Mouse (Mus musculus): ENCODE measurements around the gene Krt82. TPM values are rescaled to one million over a fixed set of nuclear protein-coding genes. Genes with fewer than 3 reads are reported as not detected.
A peak's percentile ranks its signal among the peaks of the same experiment; 100 is the strongest.
"Not testable (repeated sequence)": the region's sequence is repeated elsewhere in the genome, so short reads cannot be mapped to it uniquely, and the experiment has no call there.

The Krt82 gene
- total and polyA plus RNA-seq, 2 experiments from 2014 or later = not detected

GRCm38 (mm10) chr15:101542543-101542942, 7.9 kb downstream of the Krt82 start:
- no peak overlapping the region for H3K4me2 ChIP-seq (ENCODE audit: low read depth)
- no peaks in the 10 kb centered on the region for H3K36me3 ChIP-seq (ENCODE audit: insufficient read depth)
- H3K27me3 ChIP-seq (ENCODE audit: insufficient read depth, low read length) = no peaks in the 10 kb centered on the region
- no peak for TF ChIP-seq CTCF (IDR thresholded peaks at IDR 0.05; ENCODE audit: low read depth)
- DNase-seq (no peak), ATAC-seq (no peak)
- no peaks in the 10 kb centered on the region for H3K9me3 ChIP-seq (ENCODE audit: low read length)
- no peak overlapping the region for H3K4me3 ChIP-seq (ENCODE audit: low read depth, low read length)
- H3K27ac ChIP-seq (ENCODE audit: low read depth, low read length) = no peak overlapping the region
- no peak overlapping the region for H3K9ac ChIP-seq
- 64% methylated on average over 9 of the region's 9 CpGs for WGBS
- no peaks in the 10 kb centered on the region for H3K4me1 ChIP-seq (ENCODE audit: insufficient read depth)

- Histone ChIP-seq H3K9me3 (ENCODE audit: low read length) (no peaks in the 10 kb centered on the region), H3K9ac (no peak overlapping the region), H3K4me2 (ENCODE audit: low read depth) (no peak overlapping the region), H3K27me3 (ENCODE audit: insufficient read depth, low read length) (no peaks in the 10 kb centered on the region), H3K4me1 (ENCODE audit: insufficient read depth) (no peaks in the 10 kb centered on the region), H3K36me3 (ENCODE audit: insufficient read depth) (no peaks in the 10 kb centered on the region), H3K4me3 (ENCODE audit: low read depth, low read length) (no peak overlapping the region), H3K27ac (ENCODE audit: low read depth, low read length) (no peak overlapping the region)
- 45% methylated on average over 4 of the region's 4 CpGs for WGBS
- DNase-seq (no peak), ATAC-seq (no peak)
- no peak for TF ChIP-seq CTCF (IDR thresholded peaks at IDR 0.05; ENCODE audit: low read depth)
Measured at GRCm38 (mm10) chr15:101538580-101538900, 11.9 kb downstream of the Krt82 start.

- 44% methylated on average over 7 of the region's 7 CpGs for WGBS
- no peak for ATAC-seq
- Histone ChIP-seq H3K9ac (no peak overlapping the region), H3K4me2 (ENCODE audit: low read depth) (no peak overlapping the region), H3K36me3 (ENCODE audit: insufficient read depth) (no peaks in the 10 kb centered on the region), H3K4me1 (ENCODE audit: insufficient read depth) (no peaks in the 10 kb centered on the region), H3K27ac (ENCODE audit: low read depth, low read length) (no peak overlapping the region), H3K9me3 (ENCODE audit: low read length) (no peaks in the 10 kb centered on the region), H3K4me3 (ENCODE audit: low read depth, low read length) (no peak overlapping the region), H3K27me3 (ENCODE audit: insufficient read depth, low read length) (no peaks in the 10 kb centered on the region)
- no peak for DNase-seq
- TF ChIP-seq CTCF (IDR thresholded peaks at IDR 0.05; ENCODE audit: low read depth) = peak; percentile 26
Measured at GRCm38 (mm10) chr15:101537864-101538579, 12.4 kb downstream of the Krt82 start.

GRCm38 (mm10) chr15:101536054-101536850, 14.2 kb downstream of the Krt82 start:
- Histone ChIP-seq H3K4me2 (ENCODE audit: low read depth) (no peak overlapping the region), H3K27ac (ENCODE audit: low read depth, low read length) (no peak overlapping the region), H3K9ac (no peak overlapping the region), H3K4me3 (ENCODE audit: low read depth, low read length) (no peak overlapping the region), H3K4me1 (ENCODE audit: insufficient read depth) (no peaks in the 10 kb centered on the region), H3K36me3 (ENCODE audit: insufficient read depth) (no peaks in the 10 kb centered on the region), H3K27me3 (ENCODE audit: insufficient read depth, low read length) (no peaks in the 10 kb centered on the region), H3K9me3 (ENCODE audit: low read length) (no peaks in the 10 kb centered on the region)
- no peak for TF ChIP-seq CTCF (IDR thresholded peaks at IDR 0.05; ENCODE audit: low read depth)
- WGBS = 76% methylated on average over 9 of the region's 9 CpGs
- ATAC-seq (no peak), DNase-seq (no peak)

GRCm38 (mm10) chr15:101532720-101533119, 17.7 kb downstream of the Krt82 start, which contains the start of gene Krt84:
Krt84 (minus strand) TSS chr15:101532820.
- DNase-seq (no peak), ATAC-seq (no peak)
- no peaks in the 10 kb centered on the region for H3K36me3 ChIP-seq (ENCODE audit: insufficient read depth)
- WGBS = 86% methylated on average over 7 of the region's 7 CpGs
- no peak for TF ChIP-seq CTCF (IDR thresholded peaks at IDR 0.05; ENCODE audit: low read depth)
- no peaks in the 10 kb centered on the region for H3K27me3 ChIP-seq (ENCODE audit: insufficient read depth, low read length)
- no peaks in the 10 kb centered on the region for H3K4me1 ChIP-seq (ENCODE audit: insufficient read depth)
- no peak within 1 kb of the TSS for H3K27ac ChIP-seq (ENCODE audit: low read depth, low read length)
- no peak within 1 kb of the TSS for H3K4me2 ChIP-seq (ENCODE audit: low read depth)
- no peak within 1 kb of the TSS for H3K9ac ChIP-seq
- H3K9me3 ChIP-seq (ENCODE audit: low read length) = no peaks in the 10 kb centered on the region
- H3K4me3 ChIP-seq (ENCODE audit: low read depth, low read length) = no peak within 1 kb of the TSS

- H3K9ac ChIP-seq = no peak overlapping the region
- no peaks in the 10 kb centered on the region for H3K36me3 ChIP-seq (ENCODE audit: insufficient read depth)
- H3K4me1 ChIP-seq (ENCODE audit: insufficient read depth) = no peaks in the 10 kb centered on the region
- no peaks in the 10 kb centered on the region for H3K9me3 ChIP-seq (ENCODE audit: low read length)
- no peak for TF ChIP-seq CTCF (IDR thresholded peaks at IDR 0.05; ENCODE audit: low read depth)
- H3K27ac ChIP-seq (ENCODE audit: low read depth, low read length) = no peak overlapping the region
- H3K27me3 ChIP-seq (ENCODE audit: insufficient read depth, low read length) = peaks cover 3% of the 10 kb centered on the region; the same call in 1 of the 2 replicates
- no peak overlapping the region for H3K4me2 ChIP-seq (ENCODE audit: low read depth)
- 78% methylated on average over 4 of the region's 4 CpGs for whole genome bisulfite sequencing
- no peak for DNase-seq
- no peak for ATAC-seq
- H3K4me3 ChIP-seq (ENCODE audit: low read depth, low read length) = no peak overlapping the region
Measured at GRCm38 (mm10) chr15:101522556-101523232, 27.8 kb downstream of the Krt82 start.

GRCm38 (mm10) chr15:101519792-101520191, 30.7 kb downstream of the Krt82 start:
- Histone ChIP-seq H3K36me3 (ENCODE audit: insufficient read depth) (no peaks in the 10 kb centered on the region), H3K4me3 (ENCODE audit: low read depth, low read length) (no peak overlapping the region), H3K27me3 (ENCODE audit: insufficient read depth, low read length) (peaks cover 3% of the 10 kb centered on the region; the same call in 1 of the 2 replicates), H3K4me2 (ENCODE audit: low read depth) (no peak overlapping the region), H3K4me1 (ENCODE audit: insufficient read depth) (no peaks in the 10 kb centered on the region), H3K27ac (ENCODE audit: low read depth, low read length) (no peak overlapping the region), H3K9ac (no peak overlapping the region), H3K9me3 (ENCODE audit: low read length) (no peaks in the 10 kb centered on the region)
- WGBS = 15% methylated on average over 2 of the region's 2 CpGs
- TF ChIP-seq CTCF (IDR thresholded peaks at IDR 0.05; ENCODE audit: low read depth) = peak; percentile 95
- ATAC-seq = peak; percentile 64
- DNase-seq = peak; percentile 89

- not testable (repeated sequence) for DNase-seq; H3K4me1 ChIP-seq (ENCODE audit: insufficient read depth); H3K27ac ChIP-seq (ENCODE audit: low read depth, low read length); H3K36me3 ChIP-seq (ENCODE audit: insufficient read depth); H3K27me3 ChIP-seq (ENCODE audit: insufficient read depth, low read length); H3K4me3 ChIP-seq (ENCODE audit: low read depth, low read length); ATAC-seq; H3K9me3 ChIP-seq (ENCODE audit: low read length); H3K9ac ChIP-seq; H3K4me2 ChIP-seq (ENCODE audit: low read depth)
- 74% methylated on average over 2 of the region's 2 CpGs for WGBS
Measured at GRCm38 (mm10) chr15:101517161-101517560, 33.3 kb downstream of the Krt82 start, which contains the start of gene Gm49425. Gm49425 (minus strand) TSS chr15:101517261.
